Mouse (Mus musculus) skeletal muscle tissue, adult 2 months (tissue): ENCODE results near the gene Tgm4.
A peak's percentile ranks its signal among the peaks of the same experiment; 100 is the strongest.

Source experiments
- DNase-seq: peaks from one replicate; pipeline ENCODE4 v3.0.0-alpha.2; 2012; ENCODE audit warnings: low read depth, low spot score

Gene Tgm4

DNA sequence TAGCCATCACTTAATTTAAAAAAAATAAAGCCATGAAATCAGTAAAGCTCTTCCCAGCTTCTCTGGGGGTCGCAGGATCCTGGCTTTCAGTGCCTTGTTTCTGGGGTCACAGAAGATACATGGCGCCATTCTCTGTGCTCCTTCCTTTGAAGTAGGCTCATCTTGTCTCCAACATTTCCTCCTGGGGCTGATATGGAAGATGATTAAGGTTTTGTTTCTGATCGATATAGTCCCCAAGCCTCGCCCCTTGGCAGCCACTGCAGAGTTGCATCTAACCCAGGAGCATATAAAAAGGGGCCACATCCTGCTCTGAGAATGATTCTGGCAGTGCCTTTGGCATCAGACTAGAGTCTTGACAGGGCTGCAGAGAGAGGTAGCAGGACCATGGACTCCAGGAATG lies at the start of gene Tgm4:
Tgm4 (plus strand) TSS at position 301 of the 400 bp plus-strand sequence.
- no peak for DNase-seq

DNA sequence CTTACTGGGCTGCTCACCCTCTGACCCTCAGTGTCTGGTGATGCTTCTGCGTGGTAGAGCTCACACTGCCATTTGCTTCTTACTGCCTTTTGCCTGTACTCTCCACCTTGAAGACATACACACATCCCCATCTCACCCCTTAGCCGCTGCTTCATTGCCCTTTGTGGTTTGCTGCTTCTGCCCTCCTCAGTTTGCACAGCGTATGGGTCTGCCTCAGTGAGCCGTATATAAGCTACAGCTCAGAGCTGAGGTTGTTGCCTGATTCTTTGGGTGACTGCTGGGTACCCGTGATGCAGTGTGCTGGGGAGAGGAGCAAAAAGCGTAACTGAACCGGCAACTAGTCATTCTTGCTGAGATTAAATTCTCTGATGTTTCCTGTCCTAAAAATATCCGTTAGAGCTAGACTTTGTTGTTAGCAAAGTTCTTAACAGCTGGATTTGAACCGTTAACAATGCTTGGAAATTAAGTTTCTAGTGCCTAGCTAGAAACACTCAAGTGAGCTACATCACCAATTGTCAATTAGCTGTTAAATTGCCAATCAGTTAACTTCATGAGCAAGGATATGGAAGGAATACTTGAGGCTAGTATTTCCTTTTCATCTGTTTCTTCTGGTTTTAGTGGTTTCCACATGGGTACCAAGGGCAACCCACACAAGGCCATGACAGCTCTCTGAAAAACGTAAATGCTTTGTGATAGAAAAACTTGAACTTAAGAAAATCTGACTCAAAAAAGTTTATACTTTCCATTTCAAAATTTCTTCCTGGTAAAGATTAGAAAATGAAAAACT lies 35.9 kb upstream of the Tgm4 start:
- no peak for DNase-seq

DNA sequence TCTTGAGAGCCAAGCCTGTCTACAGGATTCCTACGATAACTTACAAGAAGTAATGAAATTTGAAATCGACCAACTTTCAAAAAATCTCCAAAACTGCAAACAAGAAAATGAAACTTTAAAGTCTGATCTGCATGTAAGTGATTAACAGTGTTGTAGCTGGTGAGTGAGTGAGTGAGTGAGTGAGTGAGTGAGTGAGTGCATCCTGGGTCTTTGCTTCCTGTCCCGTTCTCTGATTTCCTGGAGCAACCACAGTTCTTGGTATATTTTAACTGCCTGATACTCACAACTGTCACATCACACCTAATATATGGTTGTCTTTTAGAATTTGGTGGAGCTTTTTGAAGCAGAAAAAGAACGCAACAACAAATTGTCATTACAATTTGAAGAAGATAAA lies 35.3 kb upstream of the Tgm4 start:
- DNase-seq: no peak

DNA sequence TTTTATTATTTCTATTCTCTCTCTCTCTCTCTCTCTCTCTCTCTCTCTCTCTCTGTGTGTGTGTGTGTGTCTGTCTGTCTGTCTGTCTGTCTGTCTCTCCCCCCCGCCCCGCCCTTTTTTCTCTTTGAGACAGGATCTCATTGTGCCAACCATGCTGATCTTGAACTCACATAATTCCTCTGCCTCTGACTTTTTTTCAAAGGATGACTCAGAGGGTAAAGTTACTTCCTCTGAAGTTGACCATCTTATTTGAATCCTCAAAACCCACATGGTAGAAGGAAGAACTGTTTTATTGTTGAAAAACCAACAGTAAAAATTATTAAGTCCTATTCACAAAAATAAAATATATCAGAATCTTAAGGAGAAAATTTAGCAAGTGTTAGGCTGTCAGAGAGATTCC lies 29.8 kb upstream of the Tgm4 start:
- no peak for DNase-seq

DNA sequence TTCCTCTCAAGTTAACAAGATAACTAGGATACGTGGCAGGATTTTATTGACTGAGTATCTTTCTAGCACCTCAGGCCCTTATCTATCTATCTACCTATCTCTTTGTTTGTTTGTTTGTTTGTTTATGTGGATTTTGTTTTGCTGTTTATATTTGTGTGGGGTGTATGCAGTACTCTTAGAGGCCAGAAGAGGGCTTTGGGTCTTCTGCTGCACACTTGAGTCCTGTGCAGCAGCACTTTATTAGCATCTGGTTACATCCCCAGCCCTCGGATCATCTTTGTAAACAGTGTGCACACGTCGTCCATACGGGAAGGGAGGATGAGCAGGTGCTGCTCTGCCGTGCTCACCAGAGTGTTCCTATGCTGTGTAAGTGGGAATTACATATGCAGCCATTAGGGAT lies 28.5 kb upstream of the Tgm4 start:
- DNase-seq: no peak

DNA sequence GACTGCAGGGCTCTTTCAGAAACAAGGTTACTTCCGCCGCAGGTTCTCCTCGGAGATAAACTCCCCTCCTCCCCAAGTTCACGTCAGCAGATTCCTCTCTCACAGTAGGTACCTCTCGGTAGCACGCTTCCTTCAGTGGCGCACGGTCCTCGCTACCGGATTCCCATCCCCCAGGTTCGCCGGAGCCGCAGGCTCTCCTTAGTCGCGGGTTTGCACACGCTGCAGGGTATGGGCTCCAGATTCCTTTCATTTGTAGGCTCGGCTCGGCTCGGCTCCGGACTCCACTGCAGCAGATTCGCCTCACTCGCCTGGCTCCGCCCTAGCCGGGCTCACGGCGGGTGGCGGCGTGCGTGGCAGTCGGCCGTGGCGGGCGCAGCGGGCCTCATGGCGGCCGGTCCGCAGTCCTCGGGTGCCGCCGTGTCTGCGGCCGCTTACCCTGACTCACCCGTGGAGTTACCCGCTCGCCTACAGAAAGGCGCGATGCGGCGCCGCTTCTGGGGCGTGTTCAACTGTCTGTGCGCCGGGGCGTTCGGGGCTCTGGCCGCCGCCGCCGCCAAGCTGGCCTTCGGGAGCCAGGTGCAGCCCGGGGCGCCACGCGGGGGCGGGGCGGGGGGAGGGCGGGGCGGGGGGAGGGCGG lies 13.4 kb upstream of the Tgm4 start, which contains the start of gene Tmem42:
Tmem42 (plus strand) TSS at position 332 of the 637 bp plus-strand sequence.
- DNase-seq: peak; percentile 69

DNA sequence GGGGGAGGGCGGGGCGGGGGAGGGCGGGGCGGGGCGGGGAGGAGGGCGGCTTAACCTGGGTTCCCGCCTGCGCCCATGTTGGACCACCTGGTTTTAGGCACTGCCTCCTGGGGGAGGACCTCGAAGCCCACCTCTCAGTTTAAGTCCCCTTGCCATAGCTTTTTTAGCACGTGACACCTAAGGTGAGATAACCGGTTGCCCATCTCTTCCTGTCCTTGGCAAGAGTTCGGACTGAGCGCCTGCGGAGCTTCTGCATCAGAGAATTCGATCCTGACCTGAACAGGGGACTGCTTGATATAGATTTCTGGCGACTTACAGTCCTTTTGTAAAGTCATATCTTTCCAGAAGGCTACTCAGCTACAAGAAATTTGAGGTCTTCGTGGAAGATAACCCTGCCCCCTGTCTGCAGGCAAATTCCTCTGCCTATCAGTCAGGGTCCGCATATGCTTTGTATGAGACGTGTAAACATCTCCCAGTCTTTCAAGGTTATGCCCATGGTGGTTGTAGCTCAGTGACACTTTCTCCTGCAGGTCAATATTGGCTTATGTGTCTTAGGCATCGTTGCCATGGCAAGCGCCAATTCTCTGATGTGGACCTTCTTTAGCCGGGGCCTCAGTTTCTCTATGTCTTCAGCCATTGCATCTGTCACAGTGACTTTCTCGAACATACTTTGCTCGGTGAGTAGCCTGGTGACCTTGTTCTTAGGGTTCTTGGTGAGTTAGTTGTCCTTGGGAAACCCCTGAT lies 12.7 kb upstream of the Tgm4 start:
- DNase-seq: peak; percentile 21

DNA sequence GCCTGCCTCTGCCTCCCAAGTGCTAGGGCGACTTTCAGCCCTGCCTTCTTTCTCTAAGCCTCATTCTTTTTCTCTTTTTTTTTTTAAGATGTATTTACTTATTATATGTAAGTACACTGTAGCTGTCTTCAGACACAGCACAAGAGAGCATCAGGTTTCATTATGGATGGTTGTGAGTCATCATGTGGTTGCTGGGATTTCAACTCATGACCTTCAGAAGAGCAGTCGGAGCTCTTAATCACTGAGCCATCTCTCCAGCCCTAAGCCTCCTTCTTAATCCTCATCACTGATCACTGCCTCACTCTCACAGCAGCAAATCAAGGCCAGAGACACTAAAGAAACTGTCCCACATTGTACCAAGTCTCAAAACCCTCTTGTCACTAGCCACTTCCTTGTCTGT lies 10.3 kb upstream of the Tgm4 start:
- DNase-seq: no peak

DNA sequence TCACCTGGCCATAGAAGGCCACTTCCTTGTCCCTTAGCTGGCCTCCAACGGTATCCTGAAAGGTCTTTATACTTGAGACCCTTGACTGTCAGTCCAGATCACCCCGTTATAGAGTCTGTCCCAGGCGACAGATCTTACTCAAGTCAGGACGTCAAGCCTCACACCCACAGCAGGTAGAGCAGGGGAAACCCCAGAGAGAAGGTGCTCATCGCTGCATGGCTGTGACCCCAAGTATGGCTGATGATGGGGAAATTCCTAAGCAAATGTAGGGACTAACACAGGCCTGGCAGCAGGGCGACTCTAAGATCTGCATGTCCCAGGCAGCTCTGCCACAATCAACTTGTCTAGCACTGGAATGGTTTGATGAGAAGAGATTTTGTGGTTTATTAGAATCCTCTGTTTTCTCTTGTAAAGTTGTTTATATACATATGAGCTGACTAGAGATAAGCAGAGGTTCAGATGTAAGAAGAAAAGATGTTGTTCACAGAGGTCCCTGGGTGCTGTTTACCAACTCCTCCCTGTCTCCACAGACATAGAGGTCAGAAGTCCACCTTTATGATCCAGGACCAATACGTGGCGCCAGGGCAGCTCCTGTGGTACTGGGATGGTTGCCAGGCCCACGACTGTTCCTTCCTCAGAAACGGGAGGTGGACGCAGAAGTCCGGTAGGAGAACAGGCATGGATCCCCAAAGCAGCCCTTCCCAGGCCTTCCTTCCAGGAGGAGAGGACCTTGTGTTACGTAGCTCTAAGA lies 2.9 kb upstream of the Tgm4 start:
- no peak for DNase-seq

DNA sequence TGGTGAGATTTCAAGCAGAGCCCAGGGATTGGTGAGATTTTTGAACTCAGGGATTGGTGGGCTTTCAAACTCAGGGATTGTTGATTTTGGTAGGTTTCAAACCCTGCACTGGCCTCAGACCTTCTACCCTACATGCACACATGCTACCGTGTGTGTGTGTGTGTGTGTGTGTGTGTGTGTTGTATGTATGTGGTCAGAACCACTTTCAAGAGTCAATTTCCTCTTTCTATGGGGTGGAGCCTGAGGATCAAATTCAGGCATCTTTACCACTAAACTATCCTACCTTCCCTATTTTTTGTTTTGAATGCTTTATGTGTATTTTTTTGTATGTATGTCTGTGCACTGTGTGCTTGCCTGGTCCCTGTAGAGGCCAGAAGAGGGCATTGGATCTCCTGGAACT lies 13.1 kb downstream of the Tgm4 start:
- DNase-seq: no peak

DNA sequence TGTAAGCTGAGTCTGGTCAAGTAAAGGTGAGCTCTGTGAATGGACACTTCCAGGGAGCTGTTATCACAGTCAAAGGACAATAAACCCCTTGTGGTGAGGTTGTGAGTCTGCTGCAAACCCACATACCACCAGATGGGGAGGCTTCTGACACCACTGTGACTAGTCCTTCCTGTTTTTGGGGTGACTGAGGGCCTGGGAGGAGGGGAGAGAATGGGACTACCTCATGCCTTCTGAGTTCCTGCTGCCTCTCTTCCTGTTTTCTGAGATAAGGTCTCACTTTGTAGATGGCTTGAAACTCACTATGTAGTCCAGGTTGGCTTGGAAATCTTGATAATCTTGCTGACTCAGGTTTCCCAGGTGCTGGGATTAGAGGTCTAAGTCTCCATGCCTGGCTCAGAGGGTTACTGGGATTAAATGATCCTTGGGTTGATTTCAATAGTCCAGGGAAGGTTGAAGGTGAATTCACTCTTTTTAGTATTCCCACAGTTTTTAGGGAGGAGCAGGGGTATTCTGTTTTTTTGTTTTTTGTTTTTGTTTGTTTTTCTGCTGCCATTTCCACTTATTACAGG lies 24.3 kb downstream of the Tgm4 start:
- DNase-seq: no peak

DNA sequence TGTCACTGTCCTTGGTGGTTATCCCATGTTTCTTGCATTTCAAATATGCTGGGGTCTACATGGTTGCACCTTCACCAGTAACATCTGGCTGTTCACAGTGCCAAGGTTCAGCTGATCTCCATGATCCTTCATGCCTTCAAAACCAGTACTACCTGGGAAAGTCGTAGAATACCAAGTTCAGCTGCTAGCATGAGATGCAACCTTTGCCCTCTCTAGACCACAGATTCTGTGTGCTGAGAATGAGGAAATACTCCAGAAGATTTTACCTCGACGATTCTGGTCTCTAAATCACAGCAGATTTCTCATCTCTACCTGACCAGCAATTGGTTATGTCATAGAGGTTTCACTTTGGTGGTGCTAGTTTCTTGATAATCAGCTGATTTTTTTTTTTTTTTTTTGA lies 25.6 kb downstream of the Tgm4 start:
- DNase-seq: no peak

DNA sequence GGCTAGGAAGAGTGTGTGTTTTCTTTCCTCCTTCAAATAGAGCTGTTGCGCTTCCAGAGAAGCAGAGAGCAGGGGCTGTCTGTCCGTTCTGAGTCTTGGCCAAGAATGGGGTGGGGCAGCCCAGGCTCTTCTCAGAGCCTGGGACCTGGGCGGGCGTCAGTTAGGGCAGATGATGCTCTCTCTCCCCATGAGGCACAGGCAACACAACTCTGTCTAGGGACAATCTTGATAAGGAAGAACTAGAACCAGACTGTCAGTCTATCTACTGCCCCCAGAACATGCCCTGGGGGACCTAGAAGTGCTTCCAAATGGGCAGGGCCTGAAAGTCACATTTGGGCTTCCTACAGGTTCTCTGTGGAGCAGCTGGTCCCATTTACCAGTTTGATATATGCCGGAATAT lies 44.6 kb downstream of the Tgm4 start:
- DNase-seq: no peak

DNA sequence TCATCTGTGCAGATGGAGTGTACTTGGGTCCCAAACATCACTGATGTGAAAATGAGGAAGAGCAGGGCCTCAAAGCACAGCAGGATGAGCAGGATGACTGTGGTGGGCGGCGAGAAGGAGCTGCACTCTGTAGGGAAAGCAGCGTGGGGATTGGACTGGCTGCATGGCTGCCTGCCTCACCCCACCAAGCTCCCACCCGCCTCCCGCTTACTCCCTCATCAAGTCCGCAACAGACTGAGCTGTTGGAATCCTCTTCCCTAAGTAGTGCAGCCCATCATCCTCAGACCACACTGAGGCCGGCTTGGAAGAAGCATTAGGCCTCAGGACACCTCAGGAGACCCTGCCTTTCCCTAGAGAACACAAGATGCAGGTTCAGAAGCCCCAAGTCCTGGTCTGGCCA lies 45.8 kb downstream of the Tgm4 start:
- DNase-seq: no peak

DNA sequence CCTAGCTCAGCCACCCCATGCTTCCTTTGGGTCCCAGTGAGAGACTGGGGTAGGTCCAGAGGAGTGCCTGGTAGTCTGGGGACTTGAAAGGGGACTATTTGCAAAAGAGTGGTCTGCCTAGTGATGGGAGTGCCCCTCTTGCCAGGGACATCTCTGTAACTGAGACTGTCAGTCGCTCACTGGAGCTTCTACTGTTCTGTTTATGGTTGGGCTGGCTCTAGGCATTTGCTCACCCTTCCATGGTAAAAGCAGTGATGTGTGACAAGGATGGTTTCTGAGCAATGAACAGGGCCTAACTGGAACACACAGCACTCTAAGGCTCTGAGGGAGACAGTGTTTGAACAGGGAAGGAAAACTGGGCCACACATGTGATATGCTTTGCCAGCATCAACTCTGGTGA lies 46.3 kb downstream of the Tgm4 start:
- DNase-seq: no peak

DNA sequence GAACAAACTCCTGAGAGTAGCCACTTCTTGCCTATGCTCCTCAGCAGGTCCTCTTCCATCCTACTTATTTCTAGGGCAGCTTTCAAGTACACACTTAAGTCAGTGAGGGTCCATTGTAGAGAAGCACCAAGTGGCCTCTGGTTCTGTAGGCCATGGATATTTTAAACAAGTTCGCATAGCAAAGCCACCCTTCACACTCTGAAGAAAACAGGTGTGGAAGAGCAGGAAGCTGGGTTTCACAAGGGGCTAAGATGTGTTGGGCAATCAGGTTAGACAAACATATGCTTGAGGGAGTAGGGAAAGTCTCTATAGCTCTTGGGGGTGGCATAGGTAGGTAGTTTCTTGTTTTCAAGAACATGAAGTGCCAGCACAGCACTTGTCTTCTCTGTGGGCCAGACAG lies 50.8 kb downstream of the Tgm4 start:
- no peak for DNase-seq

DNA sequence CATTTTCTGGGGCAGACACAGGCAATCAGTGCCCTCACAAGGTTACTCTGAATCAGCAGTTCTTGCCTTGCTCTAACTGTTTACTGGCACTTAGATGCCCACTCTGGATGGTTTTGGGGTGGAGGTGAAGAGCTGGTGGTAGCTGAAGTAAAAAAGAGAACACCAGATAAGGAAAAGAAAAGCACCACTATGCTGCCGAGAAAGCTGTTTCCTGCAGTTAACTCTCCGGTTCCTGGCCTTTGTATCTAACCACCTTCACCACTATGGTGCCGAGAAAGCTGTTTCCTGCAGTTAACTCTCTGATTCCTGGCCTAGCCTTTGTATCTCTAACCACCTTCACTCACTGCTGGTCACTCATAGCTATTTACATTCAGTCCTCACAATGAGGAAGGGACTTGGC lies 53.0 kb downstream of the Tgm4 start:
- DNase-seq: no peak

DNA sequence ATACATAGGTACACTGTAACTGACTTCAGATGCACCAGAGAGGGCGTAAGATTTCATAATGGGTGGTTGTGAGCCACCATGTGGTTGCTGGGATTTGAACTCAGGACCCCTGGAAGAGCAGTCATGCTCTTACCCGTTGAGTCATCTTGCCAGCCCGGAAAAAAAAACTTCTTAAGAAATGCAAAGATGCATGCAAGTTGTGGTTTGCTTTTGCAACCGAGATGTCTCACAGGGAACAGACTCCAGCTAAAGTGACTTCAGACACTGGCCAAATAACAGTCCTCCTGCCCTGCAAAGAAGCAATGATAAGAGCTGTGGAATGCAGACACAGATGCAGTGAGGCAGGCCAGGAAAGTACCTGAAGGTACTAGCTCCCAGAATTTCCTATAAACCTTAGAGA lies 56.3 kb downstream of the Tgm4 start:
- no peak for DNase-seq

DNA sequence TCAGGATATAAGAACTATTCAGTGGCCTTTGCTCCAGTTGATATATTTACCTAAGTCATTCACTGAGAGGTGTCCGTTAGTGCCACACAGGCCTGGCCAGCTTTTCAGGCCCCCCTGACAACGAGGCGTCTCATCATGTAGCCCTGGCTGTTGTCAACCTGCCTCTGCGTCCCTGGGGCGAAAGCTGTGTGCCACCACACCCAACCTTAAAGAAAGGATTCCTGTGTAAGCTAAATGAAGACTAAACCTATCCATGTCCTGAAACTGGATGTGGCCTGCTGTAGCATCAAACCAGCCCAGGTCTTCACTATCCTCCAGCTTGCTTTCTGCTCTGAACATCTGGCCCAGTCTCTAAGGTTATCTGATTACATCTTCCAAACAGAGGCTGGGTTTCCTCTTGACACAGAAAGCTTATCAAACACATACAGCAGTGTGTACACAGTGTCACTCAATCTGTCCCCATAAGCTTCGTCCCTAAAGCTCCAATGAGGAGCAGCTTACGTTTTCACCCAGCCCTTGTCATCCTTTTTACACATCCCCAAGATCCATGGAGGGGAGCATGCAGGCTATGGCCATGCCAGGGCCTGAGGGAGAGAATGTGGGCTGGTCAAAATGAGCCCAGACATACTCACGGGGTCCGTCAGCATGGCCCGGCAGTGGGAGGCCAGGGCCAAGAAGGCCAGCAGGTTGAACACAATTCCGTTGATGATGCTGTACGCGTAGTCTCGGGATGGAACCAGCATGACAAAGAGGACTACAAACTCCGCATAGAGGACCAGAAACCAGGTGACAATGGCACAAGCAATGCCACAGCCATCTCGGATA lies 65.3 kb downstream of the Tgm4 start:
- no peak for DNase-seq

DNA sequence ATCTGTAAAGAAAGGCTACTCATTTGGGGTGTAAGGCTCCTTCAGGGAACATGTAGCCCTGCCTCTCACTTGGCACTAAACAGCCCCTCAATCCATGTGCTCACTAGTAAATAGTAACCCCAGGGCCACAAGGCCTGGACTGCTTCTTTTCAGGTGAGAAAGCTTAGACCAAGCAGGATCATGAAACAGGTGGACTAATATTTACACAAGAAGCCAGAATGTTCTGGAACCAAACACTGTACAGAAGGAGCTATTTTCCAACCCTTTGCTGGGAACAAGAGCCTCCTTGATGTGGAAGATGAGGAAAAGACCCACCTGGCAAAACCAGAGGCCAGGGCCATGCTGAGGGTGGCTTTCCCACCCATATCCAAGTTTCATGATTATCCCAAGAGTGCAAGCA lies 68.9 kb downstream of the Tgm4 start:
- no peak for DNase-seq

DNA sequence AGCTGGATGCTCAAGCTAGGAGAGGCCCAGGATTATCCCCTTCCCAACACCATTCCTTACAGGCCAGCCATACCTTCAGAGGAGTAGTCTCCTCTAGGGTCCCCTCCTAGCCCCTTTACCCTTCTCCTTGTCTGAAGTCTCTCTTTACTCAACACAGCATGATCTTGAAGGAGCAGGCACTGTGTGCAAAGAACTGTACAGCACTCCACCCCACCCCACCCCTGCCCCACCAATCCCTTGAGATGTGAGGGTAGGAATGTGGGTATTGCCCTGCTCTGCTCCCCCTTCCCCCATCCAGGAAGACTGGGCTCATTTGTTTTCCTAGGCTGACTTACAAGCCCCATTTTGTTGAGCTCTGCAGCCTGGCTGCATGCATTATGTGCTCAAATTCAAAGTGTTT lies 69.8 kb downstream of the Tgm4 start:
- no peak for DNase-seq
